Mouse (Mus musculus) limb, embryonic 14.5 days (tissue): ENCODE results near the gene Arhgap10. TPM values are rescaled to one million over a fixed set of nuclear protein-coding genes. Genes with fewer than 3 reads are reported as not detected.
A peak's percentile ranks its signal among the peaks of the same experiment; 100 is the strongest.

Source experiments
- ATAC-seq: fragments of 200-750 bp; cut with Nextera tagmentation; 2 replicates; pipeline ENCODE4 v1.8.0; 2017; ENCODE audit warnings: low read depth, moderate number of reproducible peaks, moderate TSS enrichment; ENCODE audit not compliant: low FRiP score
- DNase-seq: peaks from one replicate; pipeline ENCODE4 v3.0.0-alpha.2; 2015; ENCODE audit warnings: low spot score
- H3K27ac ChIP-seq: fragments of 300-500 bp; sonication (generic); replicated peaks from 2 replicates; pipeline ENCODE4 v1.5.1; 2014; ENCODE audit warnings: low read depth, mild to moderate bottlenecking, low read length, moderate library complexity, mixed read lengths
- H3K27me3 ChIP-seq: fragments of 300-500 bp; sonication (generic); 2 replicates; pipeline ENCODE4 v1.6.1; 2014; ENCODE audit warnings: low read length, mixed read lengths; ENCODE audit not compliant: control insufficient read depth, insufficient read depth
- H3K36me3 ChIP-seq: fragments of 300-500 bp; sonication (generic); 2 replicates; pipeline ENCODE4 v1.6.1; 2014; ENCODE audit warnings: mild to moderate bottlenecking, low read length, moderate library complexity, mixed read lengths; ENCODE audit not compliant: control insufficient read depth, insufficient read depth
- H3K4me1 ChIP-seq: fragments of 300-500 bp; sonication (generic); 2 replicates; pipeline ENCODE4 v1.6.1; 2014; ENCODE audit warnings: antibody characterized with exemption, low read length, mixed read lengths; ENCODE audit not compliant: control insufficient read depth, insufficient read depth
- H3K4me2 ChIP-seq: fragments of 300-500 bp; sonication (generic); replicated peaks from 2 replicates; pipeline ENCODE4 v1.6.1; 2014; ENCODE audit warnings: low read depth, mild to moderate bottlenecking, low read length, moderate library complexity; ENCODE audit not compliant: severe bottlenecking
- H3K4me3 ChIP-seq: fragments of 300-500 bp; sonication (generic); replicated peaks from 2 replicates; pipeline ENCODE4 v1.5.1; 2014; ENCODE audit warnings: low read length
- H3K9ac ChIP-seq: fragments of 300-500 bp; sonication (generic); 2 replicates; pipeline ENCODE4 v1.6.1; 2014; ENCODE audit warnings: mild to moderate bottlenecking, low read depth, low read length, moderate library complexity; ENCODE audit not compliant: severe bottlenecking
- H3K9me3 ChIP-seq: fragments of 300-500 bp; sonication (generic); 2 replicates; pipeline ENCODE4 v1.6.1; 2016; ENCODE audit warnings: low read length; ENCODE audit not compliant: control insufficient read depth
- POLR2A ChIP-seq: fragments of 200-500 bp; IDR thresholded peaks from 2 replicates; pipeline ENCODE4 v1.8.0; 2012; ENCODE audit warnings: inconsistent platforms, mild to moderate bottlenecking, moderate library complexity, borderline replicate concordance; ENCODE audit not compliant: insufficient read depth, insufficient read length; ENCODE audit errors: extremely low read depth
- WGBS: fragments of 180-500 bp; shearing (Covaris S2); extraction: QIAGEN DNeasy Blood & Tissue Kit; methylation state at CpG from one replicate; pipeline ENCODE4 v1.1.7; 2014; 5-methylcytosine and 5-hydroxymethylcytosine counted together
- polyA plus RNA-seq, 2 experiments: library from polyadenylated mRNA; depleted of rRNA in 1 of 2; stranded (reverse) in 1 of 2; unstranded in 1 of 2; fragments of >200 nt; fragmentation: Nextera tagmentation in 1 of 2; extraction: Ambion mirVana in 1 of 2; gene quantifications; 2 replicates each; pipeline versions ENCODE4 v1.2.1 to v1.2.3; 2012 to 2014

Arhgap10 gene
- polyA plus RNA-seq, 2 experiments = 25.1 to 29.3 TPM

- peaks cover 12% of the 10 kb centered on the region for H3K36me3 ChIP-seq
- no peak for ATAC-seq
- WGBS = 78% methylated on average over 9 of the region's 9 CpGs
Measured at GRCm38 (mm10) chr8:77427438-77427837, 90.3 kb downstream of the Arhgap10 start.

GRCm38 (mm10) chr8:77423850-77424249 is 93.9 kb downstream of the Arhgap10 start:
- DNase-seq = no peak
- WGBS = 68% methylated on average over 5 of the region's 6 CpGs

More at GRCm38 (mm10) chr8:77427438-77427837, 90.3 kb downstream of the Arhgap10 start:
- H3K9me3 ChIP-seq = no peaks in the 10 kb centered on the region
- no peak overlapping the region for H3K9ac ChIP-seq
- no peak overlapping the region for H3K4me2 ChIP-seq
- TF ChIP-seq POLR2A = no peak
- no peaks in the 10 kb centered on the region for H3K27me3 ChIP-seq
- no peak overlapping the region for H3K4me3 ChIP-seq
- no peak overlapping the region for H3K27ac ChIP-seq
- no peak for DNase-seq
- peaks cover 10% of the 10 kb centered on the region; the same call in 1 of the 2 replicates for H3K4me1 ChIP-seq

GRCm38 (mm10) chr8:77422632-77423252 is 95.0 kb downstream of the Arhgap10 start:
- Histone ChIP-seq H3K27me3 (no peaks in the 10 kb centered on the region), H3K4me1 (peaks cover 3% of the 10 kb centered on the region; the same call in 1 of the 2 replicates), H3K4me2 (no peak overlapping the region), H3K9me3 (no peaks in the 10 kb centered on the region), H3K4me3 (no peak overlapping the region), H3K27ac (no peak overlapping the region), H3K36me3 (peaks cover 11% of the 10 kb centered on the region; the same call in 1 of the 2 replicates), H3K9ac (no peak overlapping the region)
- TF ChIP-seq POLR2A = no peak
- 86% methylated on average over 15 of the region's 15 CpGs for WGBS
- ATAC-seq (no peak), DNase-seq (no peak)

More at GRCm38 (mm10) chr8:77423850-77424249, 93.9 kb downstream of the Arhgap10 start:
- Histone ChIP-seq H3K27ac (no peak overlapping the region), H3K9me3 (no peaks in the 10 kb centered on the region), H3K4me1 (peaks cover 7% of the 10 kb centered on the region; the same call in 1 of the 2 replicates), H3K36me3 (peaks cover 11% of the 10 kb centered on the region; the same call in 1 of the 2 replicates), H3K27me3 (no peaks in the 10 kb centered on the region), H3K9ac (no peak overlapping the region), H3K4me2 (no peak overlapping the region), H3K4me3 (no peak overlapping the region)
- ATAC-seq = no peak
- no peak for TF ChIP-seq POLR2A

- Histone ChIP-seq H3K27me3 (no peaks in the 10 kb centered on the region), H3K9ac (no peak overlapping the region), H3K27ac (no peak overlapping the region), H3K36me3 (peaks cover 11% of the 10 kb centered on the region; the same call in 1 of the 2 replicates), H3K4me2 (no peak overlapping the region), H3K4me3 (no peak overlapping the region), H3K4me1 (0 out of 2 replicates have a peak, but pooled peaks cover 5% of the 10 kb centered on the region), H3K9me3 (no peaks in the 10 kb centered on the region)
- ATAC-seq (no peak), DNase-seq (no peak)
- TF ChIP-seq POLR2A = no peak
- WGBS = 75% methylated on average over 13 of the region's 13 CpGs
Measured at GRCm38 (mm10) chr8:77421596-77421995, 96.2 kb downstream of the Arhgap10 start.

GRCm38 (mm10) chr8:77419731-77420130 is 98.0 kb downstream of the Arhgap10 start:
- H3K4me1 ChIP-seq = 0 out of 2 replicates have a peak, but pooled peaks cover 5% of the 10 kb centered on the region
- H3K36me3 ChIP-seq = peaks cover 11% of the 10 kb centered on the region; the same call in 1 of the 2 replicates
- no peak overlapping the region for H3K4me3 ChIP-seq
- no peak for TF ChIP-seq POLR2A
- peak; percentile 78 for DNase-seq
- WGBS = 52% methylated on average over 4 of the region's 4 CpGs
- no peaks in the 10 kb centered on the region for H3K27me3 ChIP-seq
- H3K9me3 ChIP-seq = no peaks in the 10 kb centered on the region
- H3K27ac ChIP-seq = no peak overlapping the region
- ATAC-seq = peak; percentile 58
- no peak overlapping the region for H3K9ac ChIP-seq
- no peak overlapping the region for H3K4me2 ChIP-seq
